Mouse (Mus musculus) testis, adult 2 months (tissue): ENCODE measurements around the gene Lypla2.

ENCODE experiments used
- CTCF ChIP-seq: fragments of 200-500 bp; IDR thresholded peaks from 2 replicates; pipeline ENCODE4 v1.5.1; 2012; ENCODE audit warnings: low read depth, mild to moderate bottlenecking, inconsistent platforms, low read length, moderate library complexity; ENCODE audit not compliant: control insufficient read depth, insufficient read depth, insufficient replicate concordance
- POLR2A ChIP-seq: fragments of 200-500 bp; IDR thresholded peaks from 2 replicates; pipeline ENCODE4 v1.6.1; 2012; ENCODE audit warnings: low read depth, mild to moderate bottlenecking, inconsistent platforms, low read length, moderate library complexity; ENCODE audit not compliant: control insufficient read depth

GRCm38 (mm10) chr4:135955886-135956285 lies 16.5 kb downstream of the Lypla2 start:
- no peak for TF ChIP-seq CTCF
- no peak for TF ChIP-seq POLR2A
